Mouse (Mus musculus) ES-E14 (cell line): Measurements from ENCODE around the gene Sipa1. TPM values are rescaled to one million over a fixed set of nuclear protein-coding genes. Genes with fewer than 3 reads are reported as not detected.

Experiments used
- DNase-seq: peaks from one replicate; pipeline ENCODE4 v3.0.0-alpha.2; 2013; ENCODE audit warnings: low read depth, low spot score
- H3K27ac ChIP-seq: 2 replicates; pipeline ENCODE4 v1.5.1; 2012; ENCODE audit warnings: low read depth, mild to moderate bottlenecking, low read length, moderate library complexity, mixed read lengths; ENCODE audit not compliant: poor library complexity, insufficient read depth, severe bottlenecking
- H3K36me3 ChIP-seq: 2 replicates; pipeline ENCODE4 v1.6.1; 2012; ENCODE audit warnings: mild to moderate bottlenecking, low read length, moderate library complexity, mixed read lengths; ENCODE audit not compliant: control insufficient read depth, poor library complexity, insufficient read depth, severe bottlenecking
- H3K4me1 ChIP-seq, 2 experiments: fragments of 150-350 bp in 1 of 2; sonication (generic) in 1 of 2; 2 replicates each; pipeline ENCODE4 v1.6.1; 2012; ENCODE audit warnings: low read length in 2 of 2, mild to moderate bottlenecking in 1 of 2, mixed read lengths in 1 of 2; ENCODE audit not compliant: control insufficient read depth in 2 of 2, insufficient read depth in 2 of 2, poor library complexity in 1 of 2
- H3K4me3 ChIP-seq, 2 experiments: fragments of 150-350 bp in 1 of 2; sonication (generic) in 1 of 2; 2 replicates each; pipeline ENCODE4 v1.5.1; 2012; ENCODE audit warnings: low read length in 2 of 2, low read depth in 1 of 2, mild to moderate bottlenecking in 1 of 2, mixed read lengths in 1 of 2; ENCODE audit not compliant: insufficient read depth in 1 of 2, poor library complexity in 1 of 2, severe bottlenecking in 1 of 2
- H3K9ac ChIP-seq: 2 replicates; pipeline ENCODE4 v1.6.1; 2012; ENCODE audit warnings: low read depth, mild to moderate bottlenecking, low read length, mixed read lengths; ENCODE audit not compliant: poor library complexity, insufficient read depth, severe bottlenecking
- H3K9me3 ChIP-seq: fragments of 150-350 bp; sonication (generic); 2 replicates; pipeline ENCODE4 v1.6.1; 2012; ENCODE audit warnings: low read depth, mild to moderate bottlenecking, low read length; ENCODE audit not compliant: control insufficient read depth, insufficient read depth
- CHD2 ChIP-seq: IDR thresholded peaks from 2 replicates; pipeline ENCODE4 v1.6.1; 2014; ENCODE audit warnings: mild to moderate bottlenecking, low read depth, low read length, inconsistent platforms
- HCFC1 ChIP-seq: IDR thresholded peaks from 2 replicates; pipeline ENCODE4 v1.6.1; 2012; ENCODE audit warnings: low read length, inconsistent platforms, borderline replicate concordance; ENCODE audit not compliant: insufficient read depth
- MAFK ChIP-seq: IDR thresholded peaks from 2 replicates; pipeline ENCODE4 v1.6.1; 2014; ENCODE audit warnings: mild to moderate bottlenecking, low read depth, low read length, inconsistent platforms; ENCODE audit not compliant: insufficient read depth
- ZC3H11A ChIP-seq: IDR thresholded peaks from 2 replicates; pipeline ENCODE4 v1.6.1; 2012; ENCODE audit warnings: low read depth, mild to moderate bottlenecking, inconsistent platforms, low read length, borderline replicate concordance
- ZNF384 ChIP-seq: IDR thresholded peaks from 2 replicates; pipeline ENCODE4 v1.6.1; 2012; ENCODE audit warnings: low read depth, low read length, inconsistent platforms
- in situ Hi-C, 2 experiments: fragments of 600-800 bp; cut with MboI; formaldehyde crosslinking; loops; one replicate each; pipeline ENCODE4 v1.15.1; 2025; ENCODE audit warnings: low sequenced_read_pairs in 2 of 2, inconsistent platforms in 1 of 2; ENCODE audit not compliant: unreplicated experiment in 2 of 2
- total RNA-seq: library from RNA; depleted of rRNA; stranded (reverse); fragments of 300-350 nt; gene quantifications from 2 replicates; pipeline ENCODE4 v1.2.3, GENCODE M21; 2012

The Sipa1 gene
- total RNA-seq, 1 experiment, result 10.5 TPM

DNA sequence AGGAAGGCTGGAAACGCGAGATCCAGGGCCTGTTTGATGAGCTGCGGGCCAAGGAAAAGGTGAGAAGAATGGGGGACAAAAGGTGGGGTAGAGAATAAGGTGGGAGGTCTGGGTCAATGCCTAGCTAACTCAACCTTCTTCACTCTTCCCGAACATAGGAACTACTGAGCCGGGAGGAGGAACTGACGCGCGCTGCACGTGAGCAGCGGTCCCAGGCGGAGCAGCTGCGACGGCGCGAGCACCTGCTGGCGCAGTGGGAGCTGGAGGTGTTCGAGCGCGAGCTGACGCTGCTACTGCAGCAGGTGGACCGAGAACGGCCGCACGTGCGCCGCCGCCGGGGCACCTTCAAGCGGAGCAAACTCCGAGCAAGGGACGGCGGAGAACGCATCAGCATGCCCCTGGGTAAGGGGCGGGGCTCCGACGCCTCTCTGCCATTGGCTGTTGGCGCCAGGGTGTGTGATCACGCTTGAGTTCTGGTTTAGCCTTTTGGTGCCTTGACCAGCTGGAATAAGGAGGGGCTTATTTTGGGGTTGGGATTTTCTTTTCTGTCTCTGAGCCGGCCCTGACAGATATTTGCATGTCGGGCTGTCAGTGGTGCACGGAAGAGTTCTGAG is 32.4 kb upstream of the Sipa1 start:
- peak; percentile 75 for DNase-seq
- Histone ChIP-seq H3K9me3 (no peaks in the 10 kb centered on the region), H3K27ac (no peak overlapping the region), H3K36me3 (peaks cover 2% of the 10 kb centered on the region; the same call in 1 of the 2 replicates), H3K4me1 (peaks cover 0 to 4% of the 10 kb centered on the region in 2 experiments; a peak in 1 of 4 replicates), H3K9ac (peak overlapping the region; percentile 42; the same call in 1 of the 2 replicates), H3K4me3 (peak overlapping the region; percentile 61 to 65)
- no peak for TF ChIP-seq CHD2
- in situ Hi-C loops, result no loop called here

DNA sequence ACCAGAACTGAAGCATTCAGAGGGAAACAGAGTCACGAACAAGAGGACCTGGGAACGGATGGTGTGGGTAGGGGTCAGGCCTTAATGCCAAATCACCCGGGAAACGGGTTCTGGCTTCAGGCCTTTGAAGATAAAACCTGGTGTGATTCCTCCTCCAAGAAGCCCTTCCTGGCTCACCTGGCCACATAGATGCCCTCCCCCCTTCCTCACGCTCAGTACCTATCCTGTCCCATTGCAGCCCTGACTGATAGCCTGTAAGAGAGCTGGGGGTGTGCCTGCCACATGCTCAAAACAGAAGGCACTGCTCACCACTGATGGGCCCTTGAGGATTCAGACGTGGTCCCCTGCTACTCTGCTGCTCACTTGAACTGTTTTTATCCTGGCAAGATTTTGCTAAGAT is 30.3 kb upstream of the Sipa1 start:
- no peak overlapping the region for H3K4me3 ChIP-seq
- TF ChIP-seq CHD2 (no peak), ZC3H11A (no peak), MAFK (no peak), ZNF384 (no peak), HCFC1 (no peak)
- H3K27ac ChIP-seq, result no peak overlapping the region
- DNase-seq, result no peak
- in situ Hi-C loops, result no loop called here
- H3K36me3 ChIP-seq, result peaks cover 4% of the 10 kb centered on the region; the same call in 1 of the 2 replicates
- H3K9me3 ChIP-seq, result no peaks in the 10 kb centered on the region
- no peak overlapping the region for H3K9ac ChIP-seq
- peaks cover 0 to 12% of the 10 kb centered on the region in 2 experiments; a peak in 1 of 4 replicates for H3K4me1 ChIP-seq

DNA sequence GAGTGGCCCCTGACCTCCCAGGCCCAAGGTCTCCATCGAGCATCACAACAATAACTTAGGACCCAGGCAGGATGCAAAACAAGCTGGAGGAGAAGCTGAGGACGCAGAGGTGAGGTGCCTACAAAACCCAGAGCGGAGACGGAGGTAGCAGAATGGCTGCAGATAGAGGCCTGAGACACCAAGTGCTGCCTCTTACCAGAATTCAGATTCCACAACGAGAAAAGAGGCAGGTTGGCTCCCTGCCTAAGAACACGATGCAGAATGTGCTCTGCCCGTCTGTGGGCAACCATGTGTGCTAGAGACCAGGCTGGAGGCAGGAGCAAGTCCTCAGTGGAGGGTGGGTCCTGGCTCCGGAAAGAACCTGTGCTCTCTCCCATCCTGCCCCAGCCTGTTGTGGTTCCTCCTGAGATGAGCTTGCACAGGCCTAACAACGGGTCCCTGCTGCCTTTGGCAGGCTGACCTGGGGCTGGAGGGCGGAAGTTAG is 29.4 kb upstream of the Sipa1 start:
- no peak overlapping the region for H3K9ac ChIP-seq
- H3K4me1 ChIP-seq, result peaks cover 0 to 12% of the 10 kb centered on the region in 2 experiments; a peak in 1 of 4 replicates

DNA sequence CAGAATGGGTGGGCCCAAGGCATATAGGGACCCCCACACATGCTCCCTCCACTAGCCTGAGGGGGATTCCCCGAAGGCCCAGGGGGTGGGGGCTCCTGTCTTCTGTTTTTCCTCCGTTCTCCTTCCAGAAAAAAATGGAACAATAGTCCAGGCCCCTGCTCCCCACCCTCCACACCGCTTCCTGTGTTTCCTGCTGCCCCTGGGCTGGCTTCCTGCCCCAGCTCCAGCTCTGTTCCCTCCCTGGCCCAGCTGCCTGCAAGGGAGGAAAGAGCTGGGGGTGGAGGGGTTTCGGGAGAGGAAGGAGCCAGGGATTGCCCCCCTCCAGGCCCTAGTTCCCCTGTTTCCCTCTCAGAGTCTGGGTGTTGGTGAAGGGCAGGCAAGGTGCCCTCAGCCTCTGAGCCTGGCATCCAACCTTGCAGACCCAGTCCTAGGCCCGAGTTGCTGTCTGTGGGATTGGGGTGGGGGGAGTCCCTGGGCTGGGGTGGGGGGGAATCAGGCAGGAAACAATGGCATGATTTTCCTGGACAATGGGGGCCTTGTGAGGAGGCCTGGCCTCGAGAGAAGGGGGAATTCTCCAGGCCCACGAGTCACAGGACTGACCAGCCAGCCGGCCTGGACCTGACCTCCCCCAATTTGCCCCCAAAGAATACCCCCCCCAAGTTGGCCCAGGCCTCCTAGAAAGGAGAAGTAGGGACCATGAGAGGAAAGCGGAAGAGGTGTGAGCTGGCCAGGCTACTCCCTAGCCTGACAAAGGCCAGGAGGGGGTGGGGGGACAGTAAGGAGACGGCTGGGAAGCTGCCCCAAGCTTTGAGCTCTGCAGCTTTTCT is 28.8 kb upstream of the Sipa1 start:
- no peaks in the 10 kb centered on the region for H3K9me3 ChIP-seq
- TF ChIP-seq ZNF384 (no peak), MAFK (no peak), HCFC1 (no peak), CHD2 (no peak), ZC3H11A (no peak)
- H3K36me3 ChIP-seq, result peaks cover 4% of the 10 kb centered on the region; the same call in 1 of the 2 replicates
- no peak overlapping the region for H3K4me3 ChIP-seq
- H3K9ac ChIP-seq, result no peak overlapping the region
- in situ Hi-C loops, result no loop called here
- H3K27ac ChIP-seq, result no peak overlapping the region
- DNase-seq, result no peak
- peaks cover 4 to 16% of the 10 kb centered on the region in 2 experiments; a peak in 2 of 4 replicates for H3K4me1 ChIP-seq

More for the DNA sequence above, 29.4 kb upstream of the Sipa1 start:
- Histone ChIP-seq H3K4me3 (no peak overlapping the region), H3K36me3 (peaks cover 4% of the 10 kb centered on the region; the same call in 1 of the 2 replicates), H3K27ac (no peak overlapping the region), H3K9me3 (no peaks in the 10 kb centered on the region)
- TF ChIP-seq MAFK, result no peak
- no peak for TF ChIP-seq CHD2
- TF ChIP-seq ZC3H11A, result no peak
- TF ChIP-seq ZNF384, result no peak
- TF ChIP-seq HCFC1, result no peak
- in situ Hi-C loops, result no loop called here
- DNase-seq, result no peak
